Mouse (Mus musculus): ENCODE data around the gene Cpne7.

DNA sequence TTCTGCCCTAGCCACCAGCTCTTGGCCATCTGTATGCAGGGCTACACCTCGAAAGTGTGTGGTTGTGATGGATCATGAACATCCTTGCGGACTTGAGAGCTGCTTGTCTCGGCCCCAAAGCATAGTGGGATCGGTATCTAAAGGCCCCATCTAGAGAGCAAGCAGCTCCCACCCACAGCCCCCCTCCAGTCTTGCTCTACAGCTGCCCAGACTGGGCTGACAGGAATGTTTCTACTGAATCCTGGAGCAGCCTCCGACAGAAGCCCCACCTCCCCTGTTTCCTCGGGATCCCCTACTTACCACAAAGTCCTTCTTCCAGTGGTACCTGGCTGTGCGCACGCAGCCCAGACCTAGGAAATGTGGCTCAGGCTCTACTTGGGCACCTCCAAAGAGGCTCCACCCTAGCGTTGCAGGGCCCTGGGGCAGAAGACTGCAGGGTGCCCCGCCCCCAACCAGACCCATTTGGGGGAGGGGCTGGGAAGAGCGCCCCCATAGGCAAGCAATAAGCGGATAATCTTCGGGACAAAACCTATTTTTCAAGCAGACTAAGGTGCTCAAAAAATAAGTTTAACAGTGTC lies 40.8 kb downstream of the Cpne7 start, which contains the start of gene Sult5a1:
- TF ChIP-seq CTCF (IDR thresholded peaks at IDR 0.05; ENCODE audit: low read depth, low read length) (no peak), POLR2A (IDR thresholded peaks at IDR 0.05; ENCODE audit: borderline replicate concordance, low read depth, low read length) (no peak)
